Mouse (Mus musculus) hindbrain, postnatal 0 days (tissue): Measurements from ENCODE around the gene Olfr982. TPM values are rescaled to one million over a fixed set of nuclear protein-coding genes. Genes with fewer than 3 reads are reported as not detected.

Experiments used
- ATAC-seq: fragments of 200-750 bp; cut with Nextera tagmentation; 2 replicates; pipeline ENCODE4 v1.8.0; 2017; ENCODE audit warnings: mild to moderate bottlenecking, moderate TSS enrichment, moderate library complexity
- DNase-seq: peaks from one replicate; pipeline ENCODE4 v3.0.0-alpha.2; 2015; ENCODE audit warnings: low spot score
- H3K27ac ChIP-seq: fragments of 300-500 bp; sonication (generic); 2 replicates; pipeline ENCODE4 v1.5.1; 2014; ENCODE audit warnings: mild to moderate bottlenecking
- H3K27me3 ChIP-seq: fragments of 300-500 bp; sonication (generic); 2 replicates; pipeline ENCODE4 v1.6.1; 2014; ENCODE audit warnings: low read length, mixed read lengths; ENCODE audit not compliant: insufficient read depth
- H3K36me3 ChIP-seq: fragments of 300-500 bp; sonication (generic); 2 replicates; pipeline ENCODE4 v1.6.1; 2014; ENCODE audit warnings: low read length, mixed read lengths; ENCODE audit not compliant: insufficient read depth
- H3K4me1 ChIP-seq: fragments of 300-500 bp; sonication (generic); 2 replicates; pipeline ENCODE4 v1.6.1; 2014; ENCODE audit warnings: antibody characterized with exemption, low read length, mixed read lengths; ENCODE audit not compliant: insufficient read depth
- H3K4me2 ChIP-seq: fragments of 300-500 bp; sonication (generic); 2 replicates; pipeline ENCODE4 v1.6.1; 2014; ENCODE audit warnings: low read depth, mild to moderate bottlenecking, low read length, moderate library complexity, mixed read lengths
- H3K4me3 ChIP-seq: fragments of 300-500 bp; sonication (generic); 2 replicates; pipeline ENCODE4 v1.5.1; 2014; ENCODE audit warnings: low read length
- H3K9ac ChIP-seq: fragments of 300-500 bp; sonication (generic); replicated peaks from 2 replicates; pipeline ENCODE4 v1.6.1; 2014; ENCODE audit warnings: mild to moderate bottlenecking, low read length, moderate library complexity, mixed read lengths
- H3K9me3 ChIP-seq: fragments of 300-500 bp; sonication (generic); 2 replicates; pipeline ENCODE4 v1.6.1; 2016; ENCODE audit warnings: low read length, mixed read lengths
- CTCF ChIP-seq: IDR thresholded peaks from 2 replicates; pipeline ENCODE4 v1.5.1; 2016; ENCODE audit warnings: antibody characterized with exemption, control low read depth, low read depth
- WGBS: fragments of 180-500 bp; shearing (Covaris S2); extraction: QIAGEN DNeasy Blood & Tissue Kit; methylation state at CpG from one replicate; pipeline ENCODE4 v1.1.7; 2014; 5-methylcytosine and 5-hydroxymethylcytosine counted together
- polyA plus RNA-seq: library from polyadenylated mRNA; unstranded; fragments of >200 nt; fragmentation: Nextera tagmentation; extraction: Ambion mirVana; gene quantifications from 2 replicates; pipeline ENCODE4 v1.2.1, GENCODE M21; 2015
- total RNA-seq: library from RNA; depleted of rRNA; stranded (reverse); fragments of >200 nt; gene quantifications from 2 replicates; pipeline ENCODE4 v1.2.3, GENCODE M21; 2014; rRNA removed

Gene Olfr982
- not detected in 2 replicates for total RNA-seq
- polyA plus RNA-seq: not detected in 2 replicates

- no peak for ATAC-seq
- no peak within 1 kb of the TSS for H3K9ac ChIP-seq
- H3K4me2 ChIP-seq: no peak within 1 kb of the TSS
Observed at GRCm38 (mm10) chr9:40073529-40073928, at the start of gene Olfr982. TSS of gene Olfr982 (plus strand) at chr9:40073829.

GRCm38 (mm10) chr9:40050138-40050537, 23.5 kb upstream of the Olfr982 start:
- 93% methylated on average over 19 of the region's 19 CpGs for WGBS
- ATAC-seq (no peak), DNase-seq (no peak)
- no peak for TF ChIP-seq CTCF
- Histone ChIP-seq H3K9me3 (no peaks in the 10 kb centered on the region), H3K4me2 (no peak overlapping the region), H3K9ac (no peak overlapping the region), H3K27me3 (no peaks in the 10 kb centered on the region), H3K4me3 (no peak overlapping the region), H3K4me1 (no peaks in the 10 kb centered on the region), H3K36me3 (no peaks in the 10 kb centered on the region), H3K27ac (no peak overlapping the region)

More at GRCm38 (mm10) chr9:40073529-40073928, at the start of gene Olfr982:
- no peaks in the 10 kb centered on the region for H3K27me3 ChIP-seq
- no peaks in the 10 kb centered on the region for H3K36me3 ChIP-seq
- H3K4me1 ChIP-seq: no peaks in the 10 kb centered on the region
- DNase-seq: no peak
- 80% methylated on average over 2 of the region's 2 CpGs for WGBS
- no peak for TF ChIP-seq CTCF
- H3K4me3 ChIP-seq: no peak within 1 kb of the TSS
- H3K27ac ChIP-seq: no peak within 1 kb of the TSS
- H3K9me3 ChIP-seq: no peaks in the 10 kb centered on the region

GRCm38 (mm10) chr9:40093495-40093894, 19.9 kb downstream of the Olfr982 start, which contains the start of gene Olfr983:
TSS of gene Olfr983 (minus strand) at chr9:40093595.
- no peak for DNase-seq

GRCm38 (mm10) chr9:40094769-40095168, 21.1 kb downstream of the Olfr982 start:
- Histone ChIP-seq H3K9me3 (no peaks in the 10 kb centered on the region), H3K36me3 (no peaks in the 10 kb centered on the region), H3K4me3 (no peak overlapping the region), H3K4me2 (no peak overlapping the region), H3K4me1 (no peaks in the 10 kb centered on the region), H3K27me3 (no peaks in the 10 kb centered on the region), H3K27ac (no peak overlapping the region), H3K9ac (no peak overlapping the region)
- whole genome bisulfite sequencing: 56% methylated on average over 3 of the region's 3 CpGs
- TF ChIP-seq CTCF: no peak
- no peak for ATAC-seq
- no peak for DNase-seq

More at GRCm38 (mm10) chr9:40093495-40093894, 19.9 kb downstream of the Olfr982 start, which contains the start of gene Olfr983:
- H3K27me3 ChIP-seq: no peaks in the 10 kb centered on the region
- TF ChIP-seq CTCF: no peak
- no peak within 1 kb of the TSS for H3K4me3 ChIP-seq
- H3K27ac ChIP-seq: no peak within 1 kb of the TSS
- no peaks in the 10 kb centered on the region for H3K9me3 ChIP-seq
- no peak within 1 kb of the TSS for H3K4me2 ChIP-seq
- H3K9ac ChIP-seq: no peak within 1 kb of the TSS
- WGBS: 85% methylated on average over 2 of the region's 2 CpGs
- no peaks in the 10 kb centered on the region for H3K36me3 ChIP-seq
- no peaks in the 10 kb centered on the region for H3K4me1 ChIP-seq
- ATAC-seq: no peak

GRCm38 (mm10) chr9:40114106-40114505, 40.5 kb downstream of the Olfr982 start, which contains the start of gene Olfr984:
TSS of gene Olfr984 (minus strand) at chr9:40114206.
- Histone ChIP-seq H3K4me3 (no peak within 1 kb of the TSS), H3K27me3 (no peaks in the 10 kb centered on the region), H3K4me1 (no peaks in the 10 kb centered on the region), H3K4me2 (no peak within 1 kb of the TSS), H3K9ac (no peak within 1 kb of the TSS), H3K36me3 (no peaks in the 10 kb centered on the region), H3K27ac (no peak within 1 kb of the TSS), H3K9me3 (no peaks in the 10 kb centered on the region)
- 77% methylated on average over 2 of the region's 2 CpGs for WGBS
- ATAC-seq: no peak
- no peak for TF ChIP-seq CTCF
- no peak for DNase-seq

GRCm38 (mm10) chr9:40116645-40117286, 43.1 kb downstream of the Olfr982 start:
- Histone ChIP-seq H3K27ac (no peak overlapping the region), H3K9me3 (no peaks in the 10 kb centered on the region), H3K27me3 (no peaks in the 10 kb centered on the region), H3K4me1 (no peaks in the 10 kb centered on the region), H3K9ac (no peak overlapping the region), H3K36me3 (no peaks in the 10 kb centered on the region), H3K4me3 (no peak overlapping the region), H3K4me2 (no peak overlapping the region)
- ATAC-seq (no peak), DNase-seq (no peak)
- no peak for TF ChIP-seq CTCF
- 62% methylated on average over 10 of the region's 10 CpGs for WGBS

- ATAC-seq: no peak
- WGBS: 66% methylated on average over 5 of the region's 5 CpGs
- H3K36me3 ChIP-seq: no peaks in the 10 kb centered on the region
- no peak overlapping the region for H3K4me3 ChIP-seq
- no peak for DNase-seq
- no peak overlapping the region for H3K9ac ChIP-seq
- no peak overlapping the region for H3K27ac ChIP-seq
- H3K27me3 ChIP-seq: no peaks in the 10 kb centered on the region
- H3K4me1 ChIP-seq: no peaks in the 10 kb centered on the region
- no peaks in the 10 kb centered on the region for H3K9me3 ChIP-seq
- TF ChIP-seq CTCF: no peak
- no peak overlapping the region for H3K4me2 ChIP-seq
Observed at GRCm38 (mm10) chr9:40117287-40117659, 43.6 kb downstream of the Olfr982 start.

Other genes with a start within 250 kb of the Olfr982 start
- gene Olfr971, start 237.0 kb upstream of the Olfr982 start, total RNA-seq: not detected in 2 replicates
- not detected in 2 replicates for gene Olfr971, start 237.0 kb upstream of the Olfr982 start, polyA plus RNA-seq
- gene Olfr972, start 207.4 kb upstream of the Olfr982 start, total RNA-seq: not detected in 2 replicates
- gene Olfr972, start 207.4 kb upstream of the Olfr982 start, polyA plus RNA-seq: not detected in 2 replicates
- not detected in 2 replicates for gene Olfr229, start 166.5 kb upstream of the Olfr982 start, total RNA-seq
- gene Olfr229, start 166.5 kb upstream of the Olfr982 start, polyA plus RNA-seq: not detected in 2 replicates
- gene Olfr974, start 136.3 kb upstream of the Olfr982 start, total RNA-seq: not detected in 2 replicates
- not detected in 2 replicates for gene Olfr974, start 136.3 kb upstream of the Olfr982 start, polyA plus RNA-seq
- not detected in 2 replicates for gene Olfr975, start 121.8 kb upstream of the Olfr982 start, total RNA-seq
- gene Olfr975, start 121.8 kb upstream of the Olfr982 start, polyA plus RNA-seq: 0.05 TPM in 1 of 2 replicates, not detected in the other
- gene Olfr976, start 112.7 kb upstream of the Olfr982 start, total RNA-seq: not detected in 2 replicates
- gene Olfr976, start 112.7 kb upstream of the Olfr982 start, polyA plus RNA-seq: not detected in 2 replicates
- gene Olfr978, start 81.7 kb upstream of the Olfr982 start, total RNA-seq: not detected in 2 replicates
- not detected in 2 replicates for gene Olfr978, start 81.7 kb upstream of the Olfr982 start, polyA plus RNA-seq
- gene Olfr979, start 70.4 kb upstream of the Olfr982 start, total RNA-seq: not detected in 2 replicates
- not detected in 2 replicates for gene Olfr979, start 70.4 kb upstream of the Olfr982 start, polyA plus RNA-seq
- not detected in 2 replicates for gene Olfr980, start 64.2 kb upstream of the Olfr982 start, total RNA-seq
- gene Olfr980, start 64.2 kb upstream of the Olfr982 start, polyA plus RNA-seq: not detected in 2 replicates
- not detected in 2 replicates for gene Olfr981, start 52.4 kb upstream of the Olfr982 start, total RNA-seq
- not detected in 2 replicates for gene Olfr981, start 52.4 kb upstream of the Olfr982 start, polyA plus RNA-seq
- not detected in 2 replicates for gene Olfr983, start 19.8 kb downstream of the Olfr982 start, total RNA-seq
- not detected in 2 replicates for gene Olfr983, start 19.8 kb downstream of the Olfr982 start, polyA plus RNA-seq
- gene Olfr984, start 40.4 kb downstream of the Olfr982 start, total RNA-seq: not detected in 2 replicates
- gene Olfr984, start 40.4 kb downstream of the Olfr982 start, polyA plus RNA-seq: not detected in 2 replicates
- gene Olfr985, start 56.4 kb downstream of the Olfr982 start, total RNA-seq: not detected in 2 replicates
- gene Olfr985, start 56.4 kb downstream of the Olfr982 start, polyA plus RNA-seq: not detected in 2 replicates
- gene Tmem225, start 74.3 kb downstream of the Olfr982 start, total RNA-seq: not detected in 2 replicates
- not detected in 2 replicates for gene Tmem225, start 74.3 kb downstream of the Olfr982 start, polyA plus RNA-seq
- gene Olfr986, start 107.1 kb downstream of the Olfr982 start, total RNA-seq: not detected in 2 replicates
- gene Olfr986, start 107.1 kb downstream of the Olfr982 start, polyA plus RNA-seq: not detected in 2 replicates
- 8.1 TPM in 2 replicates for gene Zfp202, start 118.5 kb downstream of the Olfr982 start, total RNA-seq
- 4.9 TPM in 2 replicates for gene Zfp202, start 118.5 kb downstream of the Olfr982 start, polyA plus RNA-seq
- gene Scn3b, start 195.4 kb downstream of the Olfr982 start, total RNA-seq: 154 and 159 TPM in 2 replicates
- 94.5 and 109 TPM in 2 replicates for gene Scn3b, start 195.4 kb downstream of the Olfr982 start, polyA plus RNA-seq